Mouse (Mus musculus) liver, postnatal 0 days (tissue): Measurements from ENCODE around the gene Mknk1.

Experiments used
- CTCF ChIP-seq: sonication (generic); IDR thresholded peaks from 2 replicates; pipeline ENCODE4 v1.5.1; 2016; ENCODE audit warnings: antibody characterized with exemption, low read depth
- EP300 ChIP-seq: IDR thresholded peaks from 2 replicates; pipeline ENCODE4 v1.6.1; 2016; ENCODE audit warnings: antibody characterized with exemption, low read depth, mild to moderate bottlenecking

DNA sequence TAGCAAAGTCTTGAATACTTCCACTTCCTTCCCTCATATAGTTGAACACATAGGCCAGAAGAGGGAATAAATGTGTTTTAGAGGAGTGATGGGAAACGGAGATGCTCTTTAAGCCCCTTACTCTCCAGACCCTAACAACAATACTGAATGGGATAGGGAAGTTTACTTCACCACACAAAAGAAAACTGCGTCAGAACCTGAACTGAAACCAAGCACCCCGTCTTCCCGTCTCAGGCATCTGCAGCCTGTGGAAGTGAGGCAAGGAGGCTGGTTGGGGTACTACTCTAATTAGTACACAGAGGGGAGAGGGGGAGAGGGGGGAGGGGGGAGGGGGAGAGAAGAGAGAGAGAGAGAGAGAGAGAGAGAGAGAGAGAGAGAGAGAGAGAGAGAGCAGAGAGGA, 802 bp upstream of the Mknk1 start:
- no peak for TF ChIP-seq CTCF
- no peak for TF ChIP-seq EP300
